Mouse (Mus musculus) cerebellum, postnatal 36 days (tissue): ENCODE results near the gene Fa2h.
"Not testable (repeated sequence)": the region's sequence is repeated elsewhere in the genome, so short reads cannot be mapped to it uniquely, and the experiment has no call there.

Experiments used
- DNase-seq, 2 experiments: peaks; one replicate each; pipeline ENCODE4 v3.0.0; 2021 to 2022; ENCODE audit warnings: mixed read lengths in 2 of 2

Gene Fa2h

GRCm38 (mm10) chr8:111357433-111357832, 36.2 kb downstream of the Fa2h start:
- peak; percentile 66 to 72 for DNase-seq

- DNase-seq, result peak in 1 of 2 experiments; percentile 31
Measured at GRCm38 (mm10) chr8:111353497-111353896, 40.1 kb downstream of the Fa2h start.

GRCm38 (mm10) chr8:111352289-111352688, 41.3 kb downstream of the Fa2h start:
- no peak for DNase-seq

GRCm38 (mm10) chr8:111350577-111350976, 43.0 kb downstream of the Fa2h start:
- DNase-seq, result no peak

- peak; percentile 83 to 84 for DNase-seq
Measured at GRCm38 (mm10) chr8:111343225-111343624, 50.4 kb downstream of the Fa2h start.

DNA sequence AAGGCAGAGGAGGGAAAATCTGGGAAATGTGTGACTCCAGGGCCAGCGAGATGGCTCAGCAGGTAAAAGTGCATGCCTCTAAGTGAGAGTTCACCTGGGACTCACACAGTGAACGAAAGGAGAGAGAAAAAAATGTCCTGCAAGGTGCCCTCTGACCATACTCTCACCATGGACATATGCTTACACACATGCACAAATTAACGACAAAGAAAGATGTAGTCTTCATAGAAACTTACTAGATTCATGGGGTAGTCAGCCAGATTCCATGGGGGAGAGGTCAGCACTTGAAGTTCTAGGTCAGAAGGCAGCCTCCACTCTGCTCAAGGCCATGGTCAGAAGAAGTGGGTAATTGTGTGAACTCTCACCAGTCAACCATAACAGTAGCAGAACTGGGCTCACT, 53.4 kb downstream of the Fa2h start:
- DNase-seq, result no peak

GRCm38 (mm10) chr8:111338370-111339208, 55.0 kb downstream of the Fa2h start:
- DNase-seq, result no peak

GRCm38 (mm10) chr8:111337890-111338347, 55.7 kb downstream of the Fa2h start, which contains the start of gene Mlkl:
Gene Mlkl, minus strand, starts transcription at chr8:111338177.
- peak in 1 of 2 experiments; percentile 17 for DNase-seq

DNA sequence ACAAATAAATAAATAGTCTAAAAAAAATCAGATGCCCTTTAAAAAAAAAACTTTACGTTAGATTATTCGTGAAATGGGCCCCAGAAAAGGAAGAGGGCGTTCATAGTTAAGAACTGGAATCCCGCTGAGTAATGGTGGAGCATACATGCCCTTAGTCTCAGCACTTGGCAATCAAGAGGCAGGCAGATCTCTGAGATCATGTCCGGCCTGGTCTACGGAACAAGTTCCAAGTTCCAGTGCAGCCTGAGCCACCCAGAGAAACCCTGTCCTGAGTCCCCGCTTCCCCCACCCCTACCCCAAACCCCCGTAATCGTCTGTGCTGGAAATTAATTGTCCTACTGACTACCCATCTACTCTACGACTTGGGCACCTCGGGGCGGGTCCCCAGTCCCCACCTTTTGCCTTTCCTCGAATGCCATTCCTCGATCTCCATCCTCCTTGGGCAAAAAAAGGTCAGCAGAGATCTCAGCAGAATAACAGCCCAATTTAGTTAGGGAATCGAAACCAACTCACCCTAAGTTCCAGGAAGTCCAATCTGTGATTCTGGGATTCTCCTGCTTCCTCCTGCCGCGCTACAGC, 56.2 kb downstream of the Fa2h start:
- DNase-seq, result no peak

- no peak for DNase-seq
Measured at GRCm38 (mm10) chr8:111336692-111337091, 56.9 kb downstream of the Fa2h start.

- DNase-seq, result no peak
Measured at GRCm38 (mm10) chr8:111325222-111325790, 68.3 kb downstream of the Fa2h start.

GRCm38 (mm10) chr8:111314729-111315128, 78.9 kb downstream of the Fa2h start:
- no peak for DNase-seq

- not testable (repeated sequence) for DNase-seq
Measured at GRCm38 (mm10) chr8:111313961-111314360, 79.7 kb downstream of the Fa2h start.

- no peak for DNase-seq
Measured at GRCm38 (mm10) chr8:111312758-111313162, 80.9 kb downstream of the Fa2h start.

GRCm38 (mm10) chr8:111310006-111310405, 83.6 kb downstream of the Fa2h start:
- not testable (repeated sequence) for DNase-seq

GRCm38 (mm10) chr8:111305031-111305730, 88.4 kb downstream of the Fa2h start:
- DNase-seq, result no peak

GRCm38 (mm10) chr8:111304359-111304758, 89.3 kb downstream of the Fa2h start:
- no peak for DNase-seq

DNA sequence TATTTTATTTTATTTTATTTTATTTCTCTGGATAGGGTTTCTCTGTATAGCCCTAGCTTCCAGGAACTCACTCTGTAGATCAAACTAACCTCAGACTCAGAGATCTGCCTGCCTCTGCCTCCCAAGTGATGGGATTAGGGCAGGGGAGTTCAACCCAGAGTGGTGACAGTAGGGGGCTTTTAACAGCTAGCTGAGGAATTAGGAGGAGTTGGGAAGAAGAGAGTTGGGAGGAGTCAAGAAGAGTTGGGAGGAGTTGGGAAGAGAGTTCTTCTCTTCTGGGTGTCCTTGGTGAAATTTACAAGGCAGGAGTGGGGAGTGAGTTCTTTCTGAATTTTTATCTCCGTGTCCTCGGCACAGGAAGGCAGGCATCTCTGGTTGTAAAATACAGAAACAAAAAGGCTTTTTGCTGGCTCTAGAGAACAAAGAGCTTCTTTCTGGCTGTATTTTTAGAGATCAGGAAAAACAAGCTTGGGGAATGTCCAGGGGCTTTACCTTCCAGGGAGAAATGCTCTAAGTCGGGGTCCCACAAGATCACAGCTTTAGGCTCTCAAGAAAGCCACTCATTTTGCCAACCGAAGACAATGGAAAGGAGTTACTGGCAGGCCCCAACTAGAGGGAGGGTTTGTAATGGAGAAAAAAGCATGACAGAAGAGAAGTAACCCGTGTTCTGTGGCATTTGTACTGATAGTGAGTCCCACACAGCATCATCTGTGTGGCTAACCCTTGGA, 90.4 kb downstream of the Fa2h start:
- DNase-seq, result not testable (repeated sequence)

GRCm38 (mm10) chr8:111300597-111301546, 92.8 kb downstream of the Fa2h start:
- peak; percentile 11 to 16 for DNase-seq

DNA sequence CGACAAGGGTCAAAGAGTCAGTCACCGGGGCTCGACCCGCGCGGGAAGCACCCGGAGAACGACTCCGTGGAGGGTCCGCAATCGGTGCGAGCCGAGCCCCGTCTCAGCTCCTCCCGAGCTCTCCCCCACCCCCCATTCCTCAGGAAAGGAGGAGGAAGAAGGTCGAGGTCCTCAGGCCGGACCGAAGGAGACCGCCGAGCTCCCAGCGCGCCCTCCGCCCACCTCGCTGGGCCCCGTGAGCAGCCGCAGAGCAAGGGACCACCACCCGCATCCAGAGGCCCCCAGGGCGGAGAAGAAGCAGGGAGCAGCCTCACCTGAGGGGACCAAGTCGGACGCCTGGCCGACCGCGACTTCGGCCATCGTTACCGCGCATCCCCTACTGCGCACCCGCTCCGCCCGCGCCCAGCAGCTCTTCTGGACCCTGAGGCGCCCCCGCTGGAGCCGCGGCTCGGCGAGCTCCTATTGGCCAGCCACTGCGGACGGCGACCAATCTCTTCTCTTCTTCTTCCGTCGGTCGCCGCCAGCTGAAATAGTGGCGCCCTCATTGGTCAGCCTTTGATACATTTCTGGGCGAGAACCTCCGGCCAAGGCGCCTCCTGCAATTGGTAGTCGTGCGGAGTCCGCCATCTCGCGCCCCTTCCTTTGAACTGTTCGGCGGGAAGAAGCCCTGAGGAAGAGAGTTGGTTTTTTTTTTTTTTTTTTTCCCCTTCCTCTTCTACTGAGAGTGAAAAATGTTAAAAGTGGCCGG, 93.6 kb downstream of the Fa2h start, which contains the start of gene Rfwd3:
TSS of gene Rfwd3 (minus strand) at position 402 of the 748 bp plus-strand sequence.
- peak; percentile 95 to 96 for DNase-seq
